Mouse (Mus musculus) thymus, postnatal 0 days (tissue): ENCODE data around the gene Yeats2. TPM values are rescaled to one million over a fixed set of nuclear protein-coding genes. Genes with fewer than 3 reads are reported as not detected.

Experiments used
- DNase-seq: peaks from one replicate; pipeline ENCODE4 v3.0.0-alpha.2; 2015; ENCODE audit warnings: low spot score
- polyA plus RNA-seq: library from polyadenylated mRNA; unstranded; fragments of >200 nt; fragmentation: Nextera tagmentation; extraction: Ambion mirVana; gene quantifications from 2 replicates; pipeline ENCODE4 v1.2.1, GENCODE M21; 2015

Gene Yeats2
- polyA plus RNA-seq, 1 experiment from 2014 or later = 9.9 TPM

- no peak for DNase-seq
Observed at GRCm38 (mm10) chr16:20280238-20280637, 139.4 kb downstream of the Yeats2 start.

Other genes with a start within 250 kb of the Yeats2 start
- gene Klhl6, start 158.0 kb upstream of the Yeats2 start, polyA plus RNA-seq = 130 and 131 TPM in 2 replicates
- gene Klhl24, start 43.5 kb upstream of the Yeats2 start, polyA plus RNA-seq = 29.2 and 29.5 TPM in 2 replicates
- gene Map6d1, start 100.3 kb downstream of the Yeats2 start, polyA plus RNA-seq = 0.05 and 0.10 TPM in 2 replicates
- 115 and 133 TPM in 2 replicates for gene Parl, start 161.3 kb downstream of the Yeats2 start, polyA plus RNA-seq
- gene Cyp2ab1, start 184.3 kb downstream of the Yeats2 start, polyA plus RNA-seq = 0.08 and 0.24 TPM in 2 replicates